8 mouse cellular contexts compared by ENCODE assay signal in the genomic region with DNA sequence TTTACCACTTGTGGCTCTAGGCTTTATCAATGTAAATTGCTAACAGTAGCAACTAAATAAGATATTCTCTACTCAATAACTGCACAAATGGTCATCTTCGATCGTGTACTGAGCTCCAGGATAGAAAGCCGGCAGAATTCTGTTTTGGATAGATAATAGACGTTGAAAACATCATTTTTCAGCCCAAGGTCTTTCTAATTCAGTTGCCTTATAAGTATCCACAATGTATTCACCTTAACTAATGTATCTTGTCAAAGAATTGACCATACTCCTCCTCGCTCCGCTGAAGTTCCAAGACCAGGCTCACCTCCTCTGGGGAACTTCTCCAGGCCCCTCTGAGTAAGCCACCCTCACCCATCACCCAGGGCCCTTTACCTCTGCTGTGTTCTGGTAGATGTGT. TPM values are rescaled to one million over a fixed set of nuclear protein-coding genes. Genes with fewer than 3 reads are reported as not detected.
A peak's percentile ranks its signal among the peaks of the same experiment; 100 is the strongest.
DNase-seq lines count a peak whose midpoint lies in the region; ATAC-seq and TF ChIP-seq lines count a peak whose summit lies in the region.

No protein-coding gene starts in this region.

- no peak overlapping the region for H3K27ac ChIP-seq in heart, postnatal 0 days (ENCODE audit: low read depth)
- no peak overlapping the region for H3K27ac ChIP-seq in cortical plate, adult 2 months (ENCODE audit: insufficient read depth, low read length)
- 0 out of 2 replicates have a peak overlapping the region, but pooled peaks have one; percentile 91 for H3K27ac ChIP-seq in hindbrain, embryonic 15.5 days (replicated peaks)
- no peak overlapping the region for H3K27ac ChIP-seq in midbrain, embryonic 13.5 days

- 48% methylated on average over 6 of the region's 6 CpGs for WGBS in heart, postnatal 0 days
- WGBS in hindbrain, embryonic 15.5 days = 39% methylated on average over 6 of the region's 6 CpGs
- WGBS in midbrain, embryonic 13.5 days = 40% methylated on average over 6 of the region's 6 CpGs

- intact Hi-C loops in left cerebral cortex, postnatal 14 days (cut with DNase I) = no loop called here

- peak overlapping the region; percentile 81 for H3K4me3 ChIP-seq in heart, postnatal 0 days (ENCODE audit: low read depth, low read length)
- peak overlapping the region; percentile 99; the same call in 1 of the 2 replicates for H3K4me3 ChIP-seq in cortical plate, adult 2 months (ENCODE audit: insufficient read depth, low read length)
- peak overlapping the region; percentile 87 for H3K4me3 ChIP-seq in hindbrain, embryonic 15.5 days
- peak overlapping the region; percentile 76 for H3K4me3 ChIP-seq in midbrain, embryonic 13.5 days (replicated peaks)

- H3K4me1 ChIP-seq in heart, postnatal 0 days (ENCODE audit: control insufficient read depth, insufficient read depth) = peaks cover 3% of the 10 kb centered on the region; the same call in 1 of the 2 replicates
- no peaks in the 10 kb centered on the region; the same call in 1 of the 2 replicates for H3K4me1 ChIP-seq in cortical plate, adult 2 months (ENCODE audit: control insufficient read depth, insufficient read depth, low read length)
- peaks cover 28% of the 10 kb centered on the region for H3K4me1 ChIP-seq in hindbrain, embryonic 15.5 days (replicated peaks)
- H3K4me1 ChIP-seq in midbrain, embryonic 13.5 days (replicated peaks) = peaks cover 44% of the 10 kb centered on the region

- H3K9ac ChIP-seq in heart, postnatal 0 days (replicated peaks; ENCODE audit: low read depth, low read length) = no peak overlapping the region
- H3K9ac ChIP-seq in hindbrain, embryonic 15.5 days = peak overlapping the region; percentile 34
- H3K9ac ChIP-seq in midbrain, embryonic 13.5 days (replicated peaks) = peak overlapping the region; percentile 87

- H3K9me3 ChIP-seq in heart, postnatal 0 days (replicated peaks; ENCODE audit: control insufficient read depth, low read length) = no peaks in the 10 kb centered on the region
- no peaks in the 10 kb centered on the region for H3K9me3 ChIP-seq in hindbrain, embryonic 15.5 days
- no peaks in the 10 kb centered on the region for H3K9me3 ChIP-seq in midbrain, embryonic 13.5 days

- no peaks in the 10 kb centered on the region for H3K36me3 ChIP-seq in heart, postnatal 0 days (replicated peaks; ENCODE audit: control insufficient read depth, insufficient read depth, low read length)
- peaks cover 13% of the 10 kb centered on the region for H3K36me3 ChIP-seq in hindbrain, embryonic 15.5 days
- peaks cover 30% of the 10 kb centered on the region for H3K36me3 ChIP-seq in midbrain, embryonic 13.5 days

- no peak for TF ChIP-seq EP300 in heart, postnatal 0 days (IDR thresholded peaks at IDR 0.05; ENCODE audit: low read depth)

- TF ChIP-seq CTCF in heart, postnatal 0 days (IDR thresholded peaks at IDR 0.05; ENCODE audit: low read depth) = no peak
- TF ChIP-seq CTCF in cortical plate, adult 2 months (IDR thresholded peaks at IDR 0.05; ENCODE audit: extremely low read depth, insufficient read depth, low read length) = no peak

- no peak for DNase-seq in heart, postnatal 0 days (ENCODE audit: low spot score)
- DNase-seq in heart, adult 8-10 months (ENCODE audit: low spot score) = no peak
- no peak for DNase-seq in cerebellum, postnatal 25 days
- no peak for DNase-seq in left cerebral cortex, postnatal 14 days (ENCODE audit: low spot score in 2 of 2)
- DNase-seq in testis, postnatal 14 days (ENCODE audit: low spot score) = no peak

- no peaks in the 10 kb centered on the region for H3K27me3 ChIP-seq in heart, postnatal 0 days (ENCODE audit: control insufficient read depth, insufficient read depth, low read length)
- no peaks in the 10 kb centered on the region for H3K27me3 ChIP-seq in hindbrain, embryonic 15.5 days
- H3K27me3 ChIP-seq in midbrain, embryonic 13.5 days = no peaks in the 10 kb centered on the region

- TF ChIP-seq POLR2A in cortical plate, adult 2 months (IDR thresholded peaks at IDR 0.05; ENCODE audit: extremely low read depth, insufficient read depth, low read length) = no peak

- no peak for ATAC-seq in heart, postnatal 0 days (ENCODE audit: insufficient read depth, low read depth)
- ATAC-seq in hindbrain, embryonic 15.5 days (ENCODE audit: low FRiP score, low read depth) = no peak
- 0 out of 2 replicates have a peak, but pooled peaks have one; percentile 6 for ATAC-seq in midbrain, embryonic 13.5 days

- H3K4me2 ChIP-seq in heart, postnatal 0 days (ENCODE audit: low read depth, low read length) = peak overlapping the region; percentile 97
- H3K4me2 ChIP-seq in hindbrain, embryonic 15.5 days = peak overlapping the region; percentile 76
- H3K4me2 ChIP-seq in midbrain, embryonic 13.5 days (replicated peaks) = peak overlapping the region; percentile 74

RNA-seq across cellular contexts. Expression of gene Ypel1, which starts 1.2 kb away (rescaled TPM):
- 2.5 and 3.5 TPM in 2 replicates for total RNA-seq in heart, postnatal 0 days (2014; rRNA removed; ENCODE audit: low replicate concordance)
- polyA plus RNA-seq in heart, postnatal 0 days (2015; fragmentation: Nextera tagmentation; extraction: Ambion mirVana) = 7.5 and 8.5 TPM in 2 replicates
- total RNA-seq in heart, adult 8-10 months (2022) = 1 to 10 TPM; 1.7 to 3.1 (median 2.1) TPM
- polyA plus RNA-seq in cortical plate, adult 2 months (2012; rRNA removed) = 32.6 and 33.0 TPM in 2 replicates
- polyA plus RNA-seq in hindbrain, embryonic 15.5 days (2015; fragmentation: Nextera tagmentation; extraction: Ambion mirVana) = 120 and 131 TPM in 2 replicates
- polyA plus RNA-seq in midbrain, embryonic 13.5 days (2015; fragmentation: Nextera tagmentation; extraction: Ambion mirVana) = 155 TPM in 2 replicates
- 10 to 100 TPM; 61.7 to 62.2 TPM for total RNA-seq in left cerebral cortex, postnatal 14 days (2021)

RNA-seq across cellular contexts. Expression of gene Ppil2, which starts 40.3 kb away (rescaled TPM):
- 59.9 and 69.0 TPM in 2 replicates for total RNA-seq in heart, postnatal 0 days (2014; rRNA removed; ENCODE audit: low replicate concordance)
- 63.8 and 65.0 TPM in 2 replicates for polyA plus RNA-seq in heart, postnatal 0 days (2015; fragmentation: Nextera tagmentation; extraction: Ambion mirVana)
- total RNA-seq in heart, adult 8-10 months (2022) = 10 to 100 TPM; 36.2 to 39.6 (median 38.1) TPM
- 108 and 114 TPM in 2 replicates for polyA plus RNA-seq in cortical plate, adult 2 months (2012; rRNA removed)
- 142 and 148 TPM in 2 replicates for polyA plus RNA-seq in hindbrain, embryonic 15.5 days (2015; fragmentation: Nextera tagmentation; extraction: Ambion mirVana)
- 168 and 171 TPM in 2 replicates for polyA plus RNA-seq in midbrain, embryonic 13.5 days (2015; fragmentation: Nextera tagmentation; extraction: Ambion mirVana)
- 10 to 100 TPM; 84.7 to 85.2 TPM for total RNA-seq in left cerebral cortex, postnatal 14 days (2021)

RNA-seq across cellular contexts. Expression of gene 2610318N02Rik, which starts 54.3 kb away (rescaled TPM):
- total RNA-seq in heart, postnatal 0 days (2014; rRNA removed; ENCODE audit: low replicate concordance) = 2.7 and 6.0 TPM in 2 replicates
- polyA plus RNA-seq in heart, postnatal 0 days (2015; fragmentation: Nextera tagmentation; extraction: Ambion mirVana) = 3.8 and 5.1 TPM in 2 replicates
- total RNA-seq in heart, adult 8-10 months (2022) = not detected
- 1.8 and 2.5 TPM in 2 replicates for polyA plus RNA-seq in cortical plate, adult 2 months (2012; rRNA removed)
- polyA plus RNA-seq in hindbrain, embryonic 15.5 days (2015; fragmentation: Nextera tagmentation; extraction: Ambion mirVana) = 12.4 and 18.7 TPM in 2 replicates
- polyA plus RNA-seq in midbrain, embryonic 13.5 days (2015; fragmentation: Nextera tagmentation; extraction: Ambion mirVana) = 34.1 and 35.5 TPM in 2 replicates
- total RNA-seq in left cerebral cortex, postnatal 14 days (2021) = 1 to 10 TPM; 2.3 to 3.0 TPM
